Mouse (Mus musculus) intestine, embryonic 16.5 days (tissue): ENCODE data around the gene Stox2. TPM values are rescaled to one million over a fixed set of nuclear protein-coding genes. Genes with fewer than 3 reads are reported as not detected.

Experiments used
- ATAC-seq: fragments of 200-750 bp; cut with Nextera tagmentation; 2 replicates; pipeline ENCODE4 v1.8.0; 2017; ENCODE audit warnings: moderate TSS enrichment, moderate library complexity
- H3K27ac ChIP-seq: fragments of 300-500 bp; sonication (generic); 2 replicates; pipeline ENCODE4 v1.5.1; 2014; ENCODE audit warnings: mild to moderate bottlenecking, low read length
- H3K27me3 ChIP-seq: fragments of 300-500 bp; sonication (generic); replicated peaks from 2 replicates; pipeline ENCODE4 v1.6.1; 2014; ENCODE audit warnings: low read length, control low read depth, mixed read lengths; ENCODE audit not compliant: control insufficient read depth, insufficient read depth
- H3K36me3 ChIP-seq: fragments of 300-500 bp; sonication (generic); 2 replicates; pipeline ENCODE4 v1.6.1; 2014; ENCODE audit warnings: low read length, control low read depth; ENCODE audit not compliant: control insufficient read depth, insufficient read depth
- H3K4me1 ChIP-seq: fragments of 300-500 bp; sonication (generic); 2 replicates; pipeline ENCODE4 v1.6.1; 2014; ENCODE audit warnings: low read length, control low read depth, mixed read lengths; ENCODE audit not compliant: control insufficient read depth, insufficient read depth
- H3K4me2 ChIP-seq: fragments of 300-500 bp; sonication (generic); 2 replicates; pipeline ENCODE4 v1.6.1; 2014; ENCODE audit warnings: low read depth, low read length, control low read depth
- H3K4me3 ChIP-seq: fragments of 300-500 bp; sonication (generic); 2 replicates; pipeline ENCODE4 v1.5.1; 2014; ENCODE audit warnings: mild to moderate bottlenecking, low read length
- H3K9ac ChIP-seq: fragments of 300-500 bp; sonication (generic); 2 replicates; pipeline ENCODE4 v1.6.1; 2014; ENCODE audit warnings: low read depth, low read length
- H3K9me3 ChIP-seq: fragments of 300-500 bp; sonication (generic); 2 replicates; pipeline ENCODE4 v1.6.1; 2016; ENCODE audit warnings: low read length, control low read depth; ENCODE audit not compliant: control insufficient read depth
- WGBS: fragments of 180-500 bp; shearing (Covaris S2); extraction: QIAGEN DNeasy Blood & Tissue Kit; methylation state at CpG from one replicate; pipeline ENCODE4 v1.1.7; 2014; 5-methylcytosine and 5-hydroxymethylcytosine counted together
- polyA plus RNA-seq: library from polyadenylated mRNA; unstranded; fragments of >200 nt; fragmentation: Nextera tagmentation; extraction: Ambion mirVana; gene quantifications from 2 replicates; pipeline ENCODE4 v1.2.1, GENCODE M21; 2015

The Stox2 gene
- polyA plus RNA-seq, 1 experiment from 2014 or later, result 4.7 TPM

DNA sequence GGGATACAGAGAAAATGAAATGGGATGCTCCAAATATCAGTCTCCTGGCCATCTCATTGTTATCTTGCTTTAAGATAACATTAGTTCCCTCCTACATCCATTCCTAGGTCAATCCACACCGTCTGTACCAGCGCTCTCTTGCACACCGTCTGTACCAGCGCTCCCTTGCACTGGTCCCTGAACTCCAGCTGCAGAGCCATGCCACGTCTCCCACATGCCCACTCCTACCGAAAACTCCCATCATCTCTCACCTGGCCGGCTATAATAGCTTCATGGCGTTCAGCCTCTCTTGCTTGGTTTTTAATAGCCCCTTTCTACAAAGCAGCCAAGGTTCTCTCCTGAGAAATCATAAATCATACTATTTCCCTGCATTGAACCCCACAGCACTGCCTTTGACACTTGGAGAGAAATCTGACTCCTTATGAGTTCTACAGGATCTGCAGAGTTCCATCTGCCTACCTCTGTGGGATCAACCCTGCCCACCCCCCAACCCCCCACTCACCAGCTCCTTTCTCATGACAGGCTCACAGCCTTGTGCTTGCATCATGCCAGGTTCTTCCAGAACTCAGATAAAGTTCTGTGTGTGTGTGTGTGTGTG is 239.4 kb downstream of the Stox2 start:
- H3K27ac ChIP-seq, result no peak overlapping the region
- no peaks in the 10 kb centered on the region for H3K9me3 ChIP-seq
- H3K9ac ChIP-seq, result no peak overlapping the region
- no peak for ATAC-seq
- H3K36me3 ChIP-seq, result no peaks in the 10 kb centered on the region
- H3K4me1 ChIP-seq, result no peaks in the 10 kb centered on the region
- no peak overlapping the region for H3K4me3 ChIP-seq
- H3K27me3 ChIP-seq, result no peaks in the 10 kb centered on the region
- H3K4me2 ChIP-seq, result no peak overlapping the region
- 77% methylated on average over 8 of the region's 8 CpGs for WGBS

DNA sequence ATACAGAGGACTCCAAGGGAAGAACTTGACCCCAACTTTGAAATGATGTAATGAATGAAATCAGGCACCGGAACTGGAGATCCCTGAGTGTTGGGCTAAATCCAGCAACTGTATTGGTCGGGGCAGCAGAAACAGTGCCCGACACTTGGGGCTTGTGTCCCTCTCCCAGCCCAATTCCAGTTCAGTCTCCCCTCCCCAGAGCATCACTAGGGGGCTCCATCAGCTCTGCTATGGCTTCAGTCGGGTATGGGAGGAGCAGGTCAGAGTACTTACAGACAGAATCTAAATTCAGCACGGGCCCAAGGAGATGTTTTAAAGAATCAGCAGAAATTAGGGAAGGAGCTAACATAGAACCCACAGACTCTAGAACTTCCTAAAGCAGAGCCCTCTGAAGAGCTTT is 240.7 kb downstream of the Stox2 start:
- no peak overlapping the region for H3K4me2 ChIP-seq
- H3K9me3 ChIP-seq, result no peaks in the 10 kb centered on the region
- no peak overlapping the region for H3K9ac ChIP-seq
- H3K4me3 ChIP-seq, result no peak overlapping the region
- no peak overlapping the region for H3K27ac ChIP-seq
- 78% methylated on average over 5 of the region's 5 CpGs for WGBS
- no peak for ATAC-seq
- H3K4me1 ChIP-seq, result no peaks in the 10 kb centered on the region
- H3K36me3 ChIP-seq, result no peaks in the 10 kb centered on the region
- no peaks in the 10 kb centered on the region for H3K27me3 ChIP-seq

DNA sequence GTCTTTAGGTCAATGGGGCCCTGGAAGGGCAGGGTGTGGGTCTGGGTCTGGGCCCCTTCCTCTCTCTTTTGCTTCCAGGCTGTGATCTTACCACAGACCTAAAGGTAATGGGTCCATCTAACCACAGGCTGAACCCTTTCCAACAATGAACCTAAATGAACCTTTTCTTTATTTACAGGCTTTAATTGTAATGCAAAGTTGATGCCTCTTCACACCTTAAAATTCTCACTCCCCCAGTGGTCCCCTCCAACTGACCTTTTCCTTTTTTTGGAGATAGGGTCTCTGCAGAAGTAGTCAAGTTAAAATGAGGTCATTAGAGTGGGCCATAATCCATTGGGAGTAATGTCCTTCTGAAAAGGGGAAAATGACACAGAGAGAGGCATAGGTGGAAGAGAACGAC is 249.8 kb downstream of the Stox2 start:
- no peak overlapping the region for H3K4me3 ChIP-seq
- H3K9me3 ChIP-seq, result no peaks in the 10 kb centered on the region
- H3K27ac ChIP-seq, result no peak overlapping the region
- H3K4me2 ChIP-seq, result no peak overlapping the region
- 97% methylated on average over 1 of the region's 1 CpGs for WGBS
- no peaks in the 10 kb centered on the region for H3K4me1 ChIP-seq
- peaks cover 18% of the 10 kb centered on the region for H3K36me3 ChIP-seq
- no peak for ATAC-seq
- H3K9ac ChIP-seq, result no peak overlapping the region
- H3K27me3 ChIP-seq, result no peaks in the 10 kb centered on the region

DNA sequence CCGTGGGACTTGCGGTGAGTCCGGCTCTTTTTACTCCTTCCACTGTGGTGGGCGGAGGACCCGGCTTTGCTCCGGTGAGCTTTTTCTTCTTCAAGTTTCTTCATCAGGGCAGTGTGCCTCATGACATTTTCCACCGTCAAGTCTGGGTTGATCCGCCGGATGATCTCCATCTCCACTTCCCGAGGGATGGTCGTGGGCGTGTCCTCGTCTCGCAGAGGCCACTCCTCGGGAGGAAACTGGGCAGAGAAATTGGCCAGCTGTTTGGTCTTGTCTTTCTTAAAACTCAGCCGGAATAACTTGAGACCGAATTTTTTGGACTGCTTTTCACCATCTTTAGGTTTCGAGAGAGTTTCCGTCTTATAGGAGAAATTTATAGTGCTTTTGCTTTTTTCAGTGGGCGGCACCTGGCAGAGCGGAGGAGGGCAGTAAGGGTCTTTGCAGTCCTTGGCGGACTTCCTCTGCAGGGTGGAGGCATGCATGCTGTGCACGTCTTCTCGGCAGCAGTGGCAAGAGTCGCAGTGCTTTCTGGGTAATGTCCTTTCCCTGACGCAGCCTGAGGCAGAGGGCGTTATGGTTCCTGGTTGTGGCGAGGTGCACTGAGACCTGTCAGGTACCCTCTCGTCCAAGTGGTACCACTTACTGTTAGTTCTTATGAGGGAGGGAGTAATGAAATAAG is 252.7 kb downstream of the Stox2 start:
- Histone ChIP-seq H3K4me1 (no peaks in the 10 kb centered on the region), H3K36me3 (peaks cover 18% of the 10 kb centered on the region), H3K27me3 (no peaks in the 10 kb centered on the region), H3K4me2 (no peak overlapping the region), H3K9ac (no peak overlapping the region), H3K27ac (no peak overlapping the region), H3K4me3 (no peak overlapping the region), H3K9me3 (no peaks in the 10 kb centered on the region)
- WGBS, result 92% methylated on average over 29 of the region's 29 CpGs
- ATAC-seq, result no peak

DNA sequence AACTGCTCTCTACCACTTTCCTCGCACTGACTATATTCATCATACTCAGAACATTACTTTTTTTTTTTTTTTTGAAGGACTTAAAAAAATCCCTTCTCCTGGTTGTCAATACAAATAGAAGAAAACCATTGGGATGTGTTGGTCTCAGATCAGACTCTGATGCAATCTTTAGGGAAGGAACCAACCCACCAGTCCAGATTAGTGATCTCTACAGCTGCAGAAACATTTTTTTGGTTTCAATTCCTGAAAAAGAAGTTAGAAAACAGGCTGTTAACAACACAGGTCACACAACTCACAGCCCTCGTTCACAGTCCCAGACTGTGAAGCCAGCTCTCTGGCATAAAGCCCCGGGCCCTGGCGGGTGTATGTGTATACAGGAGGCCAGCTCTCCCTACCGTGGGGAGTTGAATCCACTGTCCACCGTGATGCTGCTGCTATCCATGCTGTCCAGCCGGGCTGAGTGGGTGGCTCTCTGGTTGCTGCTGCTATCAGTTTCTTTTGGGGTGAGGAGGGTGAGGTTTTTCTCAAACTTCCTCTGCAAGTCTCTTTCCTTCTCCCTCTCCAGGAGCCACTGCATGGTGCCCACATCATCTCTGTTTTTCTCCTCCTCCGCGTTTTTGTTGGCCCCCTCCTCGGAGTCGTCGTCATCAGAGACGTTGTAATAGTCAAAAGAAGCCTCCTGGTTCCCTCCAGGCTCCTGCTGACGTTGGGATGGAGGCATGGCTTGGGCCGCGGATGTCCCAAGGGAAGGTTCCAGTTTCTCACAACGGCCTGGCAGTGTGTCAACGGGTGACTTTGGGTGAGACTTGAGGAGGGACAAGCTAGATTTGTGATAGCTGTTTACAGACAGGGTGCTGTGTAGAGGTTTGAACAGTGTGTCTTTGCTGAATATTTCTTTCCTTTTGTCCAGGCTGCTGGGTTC is 254.5 kb downstream of the Stox2 start:
- Histone ChIP-seq H3K36me3 (peaks cover 21% of the 10 kb centered on the region), H3K4me1 (no peaks in the 10 kb centered on the region), H3K4me2 (no peak overlapping the region), H3K27me3 (no peaks in the 10 kb centered on the region), H3K9me3 (no peaks in the 10 kb centered on the region), H3K4me3 (no peak overlapping the region), H3K27ac (no peak overlapping the region), H3K9ac (no peak overlapping the region)
- no peak for ATAC-seq
- WGBS, result 95% methylated on average over 18 of the region's 18 CpGs

DNA sequence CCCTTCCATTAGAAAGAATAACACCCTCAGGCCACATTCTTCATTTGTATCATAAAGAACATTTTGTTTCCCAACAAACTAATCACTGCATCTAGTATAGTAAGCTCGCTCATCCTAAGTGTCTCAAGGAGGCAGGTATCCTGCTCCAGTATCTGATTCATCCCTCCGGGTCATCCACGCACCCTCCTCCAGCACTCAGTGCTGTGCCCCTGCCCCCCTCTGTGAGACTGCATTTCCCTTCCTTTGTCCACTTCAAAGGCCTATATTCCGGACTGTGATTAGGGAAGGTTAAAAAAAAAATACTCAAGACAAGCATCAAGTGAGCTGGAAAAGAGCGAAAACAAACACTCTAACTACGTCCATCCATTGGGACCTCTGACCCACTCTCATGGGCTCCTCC is 260.8 kb downstream of the Stox2 start:
- 77% methylated on average over 6 of the region's 6 CpGs for WGBS
- no peak for ATAC-seq
- Histone ChIP-seq H3K36me3 (0 out of 2 replicates have a peak, but pooled peaks cover 3% of the 10 kb centered on the region), H3K9me3 (no peaks in the 10 kb centered on the region), H3K9ac (no peak overlapping the region), H3K4me2 (no peak overlapping the region), H3K27me3 (no peaks in the 10 kb centered on the region), H3K4me1 (no peaks in the 10 kb centered on the region), H3K4me3 (no peak overlapping the region), H3K27ac (no peak overlapping the region)

DNA sequence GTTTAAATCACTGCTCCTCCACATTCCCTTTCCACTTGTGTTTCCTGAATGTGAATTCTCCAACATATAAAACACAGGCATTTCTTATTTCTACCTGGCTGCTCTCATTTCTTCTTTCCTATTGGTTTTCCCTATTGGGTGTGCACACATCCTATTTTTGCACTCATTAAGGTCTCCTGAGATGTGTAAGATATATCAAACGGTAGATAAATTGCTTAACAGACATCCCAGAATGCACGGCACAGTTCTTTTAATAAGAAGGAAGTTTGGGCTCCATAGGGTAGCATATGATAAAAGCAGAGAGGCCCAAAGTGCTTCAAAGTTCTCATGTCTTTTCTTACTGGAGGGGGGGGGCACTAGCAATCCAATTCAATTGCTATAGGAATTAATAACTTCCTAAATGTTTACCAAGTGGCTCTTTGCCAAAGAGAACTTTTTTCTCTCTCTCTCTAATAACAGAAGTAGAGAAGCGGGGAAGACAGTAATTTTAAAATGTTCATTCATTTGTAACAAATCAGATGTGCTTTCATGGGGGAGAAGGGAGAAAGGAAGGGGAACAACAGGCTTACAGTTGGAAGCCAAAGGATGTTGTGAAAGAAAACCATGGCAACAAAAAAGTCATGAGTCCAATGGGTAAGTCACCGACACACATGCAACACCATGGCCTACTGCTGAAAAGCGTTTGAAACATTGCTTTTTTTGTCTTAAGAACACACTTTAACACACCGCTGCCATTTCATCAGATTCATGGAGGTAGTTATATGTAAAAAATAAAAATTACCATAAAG is 263.2 kb downstream of the Stox2 start:
- Histone ChIP-seq H3K4me1 (no peaks in the 10 kb centered on the region), H3K36me3 (0 out of 2 replicates have a peak, but pooled peaks cover 3% of the 10 kb centered on the region), H3K4me3 (no peak overlapping the region), H3K27me3 (no peaks in the 10 kb centered on the region), H3K27ac (no peak overlapping the region), H3K9ac (no peak overlapping the region), H3K9me3 (no peaks in the 10 kb centered on the region), H3K4me2 (no peak overlapping the region)
- no peak for ATAC-seq
- WGBS, result 80% methylated on average over 6 of the region's 6 CpGs

DNA sequence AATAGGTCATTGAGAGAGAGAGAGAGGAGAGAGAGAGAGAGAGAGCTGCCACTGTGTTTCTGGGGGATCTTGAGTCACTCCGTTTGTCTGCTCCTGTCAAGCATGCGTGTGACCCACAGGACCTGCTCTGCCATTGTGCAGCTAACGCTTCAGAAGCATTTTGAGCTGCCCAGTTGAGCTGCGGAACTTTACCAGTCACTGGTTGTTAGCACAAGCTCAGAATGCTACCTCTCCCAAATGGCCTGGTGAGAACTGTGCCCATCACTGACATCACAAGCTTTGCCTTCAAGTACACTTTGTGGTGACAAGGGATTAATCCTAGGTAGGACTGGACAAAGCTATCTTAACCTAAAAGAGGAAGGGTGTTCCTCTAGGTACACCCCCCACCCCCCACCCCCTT is 263.9 kb downstream of the Stox2 start:
- no peak overlapping the region for H3K4me2 ChIP-seq
- H3K27ac ChIP-seq, result no peak overlapping the region
- 82% methylated on average over 4 of the region's 4 CpGs for WGBS
- no peaks in the 10 kb centered on the region for H3K9me3 ChIP-seq
- no peak overlapping the region for H3K4me3 ChIP-seq
- H3K9ac ChIP-seq, result no peak overlapping the region
- H3K27me3 ChIP-seq, result no peaks in the 10 kb centered on the region
- ATAC-seq, result no peak
- no peaks in the 10 kb centered on the region for H3K4me1 ChIP-seq
- H3K36me3 ChIP-seq, result no peaks in the 10 kb centered on the region
